Mouse (Mus musculus): Measurements from ENCODE around the gene Spdye4b. TPM values are rescaled to one million over a fixed set of nuclear protein-coding genes. Genes with fewer than 3 reads are reported as not detected.

Spdye4b gene
- polyA plus RNA-seq (2015; fragmentation: Illumina TruSeq; extraction: RNeasy Lipid Tissue Mini Kit (QIAGEN cat#74804); ENCODE audit: insufficient read depth, low read depth, low replicate concordance) = not detected

DNA sequence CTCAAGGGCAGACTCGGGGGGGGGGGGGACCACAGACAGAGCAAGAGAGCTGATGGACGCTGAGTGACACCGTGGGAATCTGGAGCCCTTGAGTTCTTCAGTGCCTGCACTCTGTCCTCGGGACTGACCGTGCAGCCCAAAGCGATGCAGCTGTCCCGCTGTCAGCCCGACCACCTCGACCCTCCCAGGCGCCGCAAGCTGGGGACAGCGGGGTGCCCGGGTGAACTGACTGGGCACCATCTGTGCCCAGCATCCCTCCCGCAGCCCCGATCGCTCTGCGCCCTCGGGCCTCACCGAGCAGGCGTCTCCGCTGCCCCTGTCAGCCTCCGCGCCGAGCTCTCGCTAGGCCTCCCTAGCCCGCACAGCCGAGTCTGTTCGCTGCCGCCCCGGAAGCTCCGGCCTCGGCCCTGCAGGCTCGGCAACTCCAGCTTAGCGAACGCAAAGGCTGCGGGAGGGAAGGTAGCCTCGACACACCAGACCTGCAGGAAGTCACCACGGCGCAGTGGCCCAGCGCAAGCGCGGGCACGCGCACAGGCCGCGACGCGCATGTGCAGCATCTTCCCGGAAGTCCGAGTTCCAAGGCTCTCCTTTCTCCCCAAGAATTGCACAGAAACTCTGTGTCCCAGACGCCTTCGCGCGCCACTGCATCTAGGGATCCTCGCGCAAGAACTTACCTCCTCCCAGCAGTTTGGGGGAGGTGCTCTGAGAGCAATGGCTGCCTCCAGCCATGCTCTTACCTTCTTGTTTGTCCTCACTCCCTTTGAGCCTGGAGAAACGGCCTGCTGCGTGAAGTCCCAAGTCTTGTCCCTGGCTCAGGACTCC is at the start of gene Spdye4b, which contains the start of gene Rbak:
Gene Spdye4b (plus strand): TSS at position 763 of the 822 bp plus-strand sequence.
Gene Rbak (minus strand): TSS at position 521 of the 822 bp plus-strand sequence.

DNA sequence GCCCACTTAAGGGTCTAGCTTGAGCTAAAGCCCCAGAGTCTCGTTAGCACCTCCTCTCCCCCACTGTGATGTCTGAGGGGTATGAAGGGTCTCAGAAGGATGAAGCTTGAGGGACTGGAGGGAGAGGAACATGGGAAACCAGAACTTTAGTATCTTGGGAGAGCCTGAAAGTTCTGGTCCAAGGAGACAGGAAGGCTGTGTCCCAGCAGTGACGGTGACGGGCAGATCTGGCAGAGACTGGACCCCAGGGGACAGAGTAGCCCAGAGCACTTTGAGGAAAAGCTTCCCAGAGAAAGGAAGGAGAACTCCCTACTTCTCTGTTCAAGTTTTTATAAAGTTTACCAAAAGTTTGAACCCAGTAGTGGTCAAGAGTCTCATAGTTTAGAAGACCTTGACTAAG is 33.3 kb upstream of the Spdye4b start, which contains the start of gene Olfr718-ps1:
Gene Olfr718-ps1 (minus strand): TSS at position 101 of the 400 bp plus-strand sequence.

DNA sequence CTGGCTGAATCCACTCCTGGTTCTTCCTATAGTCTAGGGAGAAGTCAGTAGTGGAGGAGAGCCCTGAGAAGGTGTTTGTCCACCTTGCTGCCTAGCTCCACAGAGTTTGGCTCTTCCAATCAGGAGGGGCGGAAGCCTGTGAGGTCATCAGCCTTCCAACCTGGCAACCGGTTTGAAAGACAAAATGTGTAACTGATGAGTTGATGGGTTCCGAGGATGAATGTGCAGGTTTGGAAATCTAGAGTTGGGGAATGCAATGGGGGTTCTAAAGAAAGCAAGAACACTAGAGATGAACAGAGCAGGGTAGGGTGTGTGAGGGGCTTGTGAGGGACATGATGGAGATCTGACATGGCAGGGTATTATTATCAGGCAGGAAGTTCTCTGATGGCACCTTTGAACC is 46.0 kb downstream of the Spdye4b start, which contains the start of gene Spdye4a:
Gene Spdye4a (minus strand): TSS at position 101 of the 400 bp plus-strand sequence.

DNA sequence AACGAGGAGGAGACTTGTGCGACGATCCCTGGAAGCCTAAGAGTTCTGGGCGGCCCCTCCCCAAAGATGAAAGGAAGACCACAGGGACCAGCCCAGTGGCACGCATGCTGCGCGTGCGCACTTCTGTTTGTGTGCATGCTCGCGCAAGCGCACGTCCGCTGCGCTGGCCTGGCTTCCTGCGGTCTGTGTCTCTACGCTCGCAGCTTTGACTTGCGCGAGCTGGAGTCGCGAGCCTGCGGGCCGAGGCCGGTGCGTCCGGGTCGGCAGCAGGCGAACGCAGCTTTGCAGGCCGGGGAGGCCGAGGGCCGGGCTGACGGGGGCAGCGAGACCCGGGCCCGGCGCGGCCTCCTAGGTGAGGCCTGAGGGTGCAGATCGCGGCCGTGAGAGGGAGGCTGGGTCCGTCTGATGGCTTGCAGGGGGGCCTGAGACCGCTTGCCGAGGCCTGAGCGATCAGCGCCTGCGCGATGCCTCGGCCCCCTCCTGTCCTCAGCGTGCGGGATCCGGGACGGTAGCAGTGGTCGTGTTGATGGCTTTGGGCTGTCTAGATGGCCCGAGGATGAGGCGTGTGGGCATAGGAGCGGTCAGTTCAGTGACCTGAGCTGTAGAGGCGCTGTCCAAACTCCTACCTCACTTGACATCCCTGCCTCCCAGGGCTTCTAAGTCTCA is 54.3 kb downstream of the Spdye4b start, which contains the start of gene Zfp12:
Gene Zfp12 (plus strand): TSS at position 136 of the 666 bp plus-strand sequence.

Other genes starting within 250 kb of the Spdye4b start
- gene Fscn1, start 220.7 kb upstream of the Spdye4b start, polyA plus RNA-seq (2015; fragmentation: Illumina TruSeq; extraction: RNeasy Lipid Tissue Mini Kit (QIAGEN cat#74804); ENCODE audit: insufficient read depth, low read depth, low replicate concordance) = 6.2 TPM
- 5.7 TPM for gene Rnf216, start 68.0 kb upstream of the Spdye4b start, polyA plus RNA-seq (2015; fragmentation: Illumina TruSeq; extraction: RNeasy Lipid Tissue Mini Kit (QIAGEN cat#74804); ENCODE audit: insufficient read depth, low read depth, low replicate concordance)
- not detected for gene Olfr718-ps1, start 33.4 kb upstream of the Spdye4b start, polyA plus RNA-seq (2015; fragmentation: Illumina TruSeq; extraction: RNeasy Lipid Tissue Mini Kit (QIAGEN cat#74804); ENCODE audit: insufficient read depth, low read depth, low replicate concordance)
- gene Rbak, start 242 bp upstream of the Spdye4b start, polyA plus RNA-seq (2015; fragmentation: Illumina TruSeq; extraction: RNeasy Lipid Tissue Mini Kit (QIAGEN cat#74804); ENCODE audit: insufficient read depth, low read depth, low replicate concordance) = 3.6 TPM
- gene Spdye4a, start 45.9 kb downstream of the Spdye4b start, polyA plus RNA-seq (2015; fragmentation: Illumina TruSeq; extraction: RNeasy Lipid Tissue Mini Kit (QIAGEN cat#74804); ENCODE audit: insufficient read depth, low read depth, low replicate concordance) = not detected
- gene Zfp12, start 54.1 kb downstream of the Spdye4b start, polyA plus RNA-seq (2015; fragmentation: Illumina TruSeq; extraction: RNeasy Lipid Tissue Mini Kit (QIAGEN cat#74804); ENCODE audit: insufficient read depth, low read depth, low replicate concordance) = 5.0 TPM
- gene Zfp316, start 89.0 kb downstream of the Spdye4b start, polyA plus RNA-seq (2015; fragmentation: Illumina TruSeq; extraction: RNeasy Lipid Tissue Mini Kit (QIAGEN cat#74804); ENCODE audit: insufficient read depth, low read depth, low replicate concordance) = 0.94 TPM
- gene Zfp853, start 112.6 kb downstream of the Spdye4b start, polyA plus RNA-seq (2015; fragmentation: Illumina TruSeq; extraction: RNeasy Lipid Tissue Mini Kit (QIAGEN cat#74804); ENCODE audit: insufficient read depth, low read depth, low replicate concordance) = 0.28 TPM
- gene E130309D02Rik, start 134.3 kb downstream of the Spdye4b start, polyA plus RNA-seq (2015; fragmentation: Illumina TruSeq; extraction: RNeasy Lipid Tissue Mini Kit (QIAGEN cat#74804); ENCODE audit: insufficient read depth, low read depth, low replicate concordance) = 4.2 TPM
- 18.9 TPM for gene Zdhhc4, start 148.2 kb downstream of the Spdye4b start, polyA plus RNA-seq (2015; fragmentation: Illumina TruSeq; extraction: RNeasy Lipid Tissue Mini Kit (QIAGEN cat#74804); ENCODE audit: insufficient read depth, low read depth, low replicate concordance)
- not detected for gene Grid2ip, start 176.3 kb downstream of the Spdye4b start, polyA plus RNA-seq (2015; fragmentation: Illumina TruSeq; extraction: RNeasy Lipid Tissue Mini Kit (QIAGEN cat#74804); ENCODE audit: insufficient read depth, low read depth, low replicate concordance)
- gene Kdelr2, start 222.8 kb downstream of the Spdye4b start, polyA plus RNA-seq (2015; fragmentation: Illumina TruSeq; extraction: RNeasy Lipid Tissue Mini Kit (QIAGEN cat#74804); ENCODE audit: insufficient read depth, low read depth, low replicate concordance) = 24.7 TPM

Measured in pancreas, adult 10 weeks (tissue).